19 mouse cellular contexts compared by ENCODE assay signal in genomic region chr7:79079212-79079611, GRCm38 (mm10). TPM values are rescaled to one million over a fixed set of nuclear protein-coding genes. Genes with fewer than 3 reads are reported as not detected.
"Had no signal": no experiment of that assay in that cellular context is flagged by ENCODE, and none has a peak within 500 bp of the region (broad histone marks: within the 10 kb centered on the region; RNA-seq: fewer than 3 reads in every experiment).

No protein-coding gene starts in this region.

- H3K27ac ChIP-seq: kidney, embryonic 15.5 days; limb, embryonic 13.5 days; liver, embryonic 15.5 days; neural tube, embryonic 12.5 days; stomach, embryonic 15.5 days had no signal

- H3K4me1 ChIP-seq: kidney, embryonic 15.5 days; limb, embryonic 13.5 days; liver, embryonic 15.5 days; neural tube, embryonic 12.5 days; stomach, embryonic 15.5 days had no signal

- H3K9me3 ChIP-seq: kidney, embryonic 15.5 days; limb, embryonic 13.5 days; liver, embryonic 15.5 days; neural tube, embryonic 12.5 days; stomach, embryonic 15.5 days had no signal

- DNase-seq: kidney, adult 2 months; kidney, postnatal 25 days; lung, adult 2 months; lung, postnatal 36 days; midbrain, embryonic 14.5 days; right cerebral cortex, postnatal 14 days; thymus, adult 2 months; thymus, postnatal 25 days had no signal

- H3K27me3 ChIP-seq: liver, embryonic 15.5 days; neural tube, embryonic 12.5 days; stomach, embryonic 15.5 days had no signal

- ATAC-seq: lung, postnatal 0 days had no signal

- H3K9ac ChIP-seq: kidney, embryonic 15.5 days; limb, embryonic 13.5 days; liver, embryonic 15.5 days; neural tube, embryonic 12.5 days; stomach, embryonic 15.5 days had no signal

- H3K4me3 ChIP-seq: kidney, embryonic 15.5 days; limb, embryonic 13.5 days; liver, embryonic 15.5 days; neural tube, embryonic 12.5 days; stomach, embryonic 15.5 days had no signal

- H3K4me2 ChIP-seq: kidney, embryonic 15.5 days; limb, embryonic 13.5 days; liver, embryonic 11.5 days; liver, embryonic 15.5 days; neural tube, embryonic 12.5 days; stomach, embryonic 15.5 days had no signal

- H3K36me3 ChIP-seq: kidney, embryonic 15.5 days; limb, embryonic 13.5 days; liver, embryonic 15.5 days; neural tube, embryonic 12.5 days; stomach, embryonic 15.5 days had no signal

RNA-seq across cellular contexts. Expression of gene Acan, which starts 25.9 kb away (rescaled TPM):
- total RNA-seq: megakaryocyte progenitor cell, adult 5-6 weeks; monocyte, adult 5-6 weeks; neutrophil, adult 5-6 weeks had no signal
- polyA plus RNA-seq: kidney, adult 2 months; urinary bladder, adult 2 months had no signal

RNA-seq across cellular contexts. Expression of gene Hapln3, which starts 51.6 kb away (rescaled TPM):
- total RNA-seq: megakaryocyte progenitor cell, adult 5-6 weeks; monocyte, adult 5-6 weeks; neutrophil, adult 5-6 weeks had no signal
